Mouse (Mus musculus) kidney, adult 2 months (tissue): ENCODE measurements at regions not wholly inside any gene's neighbourhood (a gene's known extent, or its start where the extent isn't known, plus 50 kb on each side); places are given as distances from the start of the nearest gene placed in this dataset.
A peak's percentile ranks its signal among the peaks of the same experiment; 100 is the strongest.

Experiments used
- DNase-seq: peaks from one replicate; pipeline ENCODE4 v3.0.0; 2021
- H3K27ac ChIP-seq: fragments of 200-500 bp; 2 replicates; pipeline ENCODE4 v1.5.1; 2012; ENCODE audit warnings: low read depth, low read length, control low read depth, inconsistent platforms; ENCODE audit not compliant: insufficient read depth
- H3K27me3 ChIP-seq: fragments of 200-500 bp; replicated peaks from 2 replicates; pipeline ENCODE4 v1.6.1; 2012; ENCODE audit warnings: mild to moderate bottlenecking, moderate library complexity, low read length, inconsistent platforms; ENCODE audit not compliant: control insufficient read depth, insufficient read depth
- H3K36me3 ChIP-seq: fragments of 200-500 bp; 2 replicates; pipeline ENCODE4 v1.6.1; 2012; ENCODE audit warnings: mild to moderate bottlenecking, moderate library complexity, low read length, inconsistent platforms; ENCODE audit not compliant: control insufficient read depth, insufficient read depth
- H3K4me1 ChIP-seq: fragments of 200-500 bp; 2 replicates; pipeline ENCODE4 v1.6.1; 2011; ENCODE audit warnings: low read length; ENCODE audit not compliant: control insufficient read depth, insufficient read depth
- H3K4me3 ChIP-seq: fragments of 200-500 bp; 2 replicates; pipeline ENCODE4 v1.5.1; 2011; ENCODE audit warnings: mild to moderate bottlenecking, low read depth, low read length, control low read depth; ENCODE audit not compliant: insufficient read depth
- CTCF ChIP-seq: fragments of 200-500 bp; conservative IDR thresholded peaks from 2 replicates; pipeline ENCODE4 v1.5.1; 2011; ENCODE audit warnings: low read depth, mild to moderate bottlenecking, control low read depth, low read length, moderate library complexity, mixed read lengths; ENCODE audit not compliant: insufficient read depth, insufficient read length
- POLR2A ChIP-seq: fragments of 200-500 bp; IDR thresholded peaks from one replicate; pipeline ENCODE4 v1.6.1; 2011; ENCODE audit warnings: low read depth, low read length, control low read depth
- WGBS: fragments of 180-500 bp; shearing (Covaris S2); methylation state at CpG from one replicate; pipeline ENCODE4 v1.1.7; 2018; 5-methylcytosine and 5-hydroxymethylcytosine counted together

GRCm38 (mm10) chr15:26469901-26470383, 161.1 kb downstream of the March11 start:
- 7% methylated on average over 8 of the region's 8 CpGs for WGBS
- no peaks in the 10 kb centered on the region for H3K27me3 ChIP-seq
- H3K36me3 ChIP-seq: no peaks in the 10 kb centered on the region
- no peak overlapping the region for H3K4me3 ChIP-seq
- TF ChIP-seq POLR2A: no peak
- peak; percentile 57 for TF ChIP-seq CTCF
- H3K27ac ChIP-seq: no peak overlapping the region
- peak; percentile 53 for DNase-seq
- no peaks in the 10 kb centered on the region for H3K4me1 ChIP-seq

GRCm38 (mm10) chr15:26487378-26487777, 178.5 kb downstream of the March11 start:
- Histone ChIP-seq H3K4me1 (no peaks in the 10 kb centered on the region), H3K4me3 (no peak overlapping the region), H3K27me3 (no peaks in the 10 kb centered on the region), H3K27ac (no peak overlapping the region), H3K36me3 (no peaks in the 10 kb centered on the region)
- TF ChIP-seq POLR2A (no peak), CTCF (no peak)
- WGBS: 81% methylated on average over 5 of the region's 5 CpGs
- no peak for DNase-seq
